ENCODE assay signal across 21 mouse cellular contexts in the genomic region with DNA sequence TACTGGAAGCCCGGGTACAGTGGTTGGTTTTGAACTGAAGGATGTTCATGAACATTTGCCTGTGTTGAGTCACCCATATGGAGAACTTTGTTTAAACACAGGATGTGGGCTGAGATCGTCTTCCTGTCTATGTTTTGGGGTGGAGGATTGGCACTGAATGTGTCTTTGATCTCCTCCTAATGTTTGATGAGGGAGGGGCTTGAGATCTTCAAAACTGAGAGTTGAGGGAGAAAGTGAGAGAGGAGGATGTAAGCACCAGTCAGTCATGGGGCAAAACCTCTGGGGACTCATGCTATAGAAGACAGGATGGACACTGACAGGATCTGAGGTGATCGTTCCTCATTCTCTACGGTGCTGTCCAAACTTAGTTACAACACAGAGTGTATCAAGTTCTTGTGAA. TPM values are rescaled to one million over a fixed set of nuclear protein-coding genes. Genes with fewer than 3 reads are reported as not detected.
DNase-seq lines count a peak whose midpoint lies in the region; ATAC-seq and TF ChIP-seq lines count a peak whose summit lies in the region.
"Had no signal": no experiment of that assay in that cellular context is flagged by ENCODE, and none has a peak within 500 bp of the region (broad histone marks: within the 10 kb centered on the region; RNA-seq: fewer than 3 reads in every experiment).

No protein-coding gene starts in this region.

- 38% methylated on average over 4 of the region's 4 CpGs for WGBS in liver, postnatal 0 days (ENCODE audit: insufficient replicate concordance)
- WGBS in liver, embryonic 12.5 days (ENCODE audit: insufficient replicate concordance): 42% methylated on average over 4 of the region's 4 CpGs
- WGBS in hindbrain, embryonic 12.5 days: 82% methylated on average over 4 of the region's 4 CpGs

- no peak for DNase-seq in liver, postnatal 0 days
- peak; percentile 68 to 79 for DNase-seq in CD8-positive naive resting alpha-beta T cell, adult 2 months (ENCODE audit: low read depth in 2 of 2, low spot score in 2 of 2)
- DNase-seq in thymus, postnatal 0 days (ENCODE audit: low spot score): peak; percentile 93
- no peak for DNase-seq in right cerebral cortex, postnatal 36 days (ENCODE audit: low spot score in 2 of 2)
- no peak for DNase-seq in gastrocnemius, postnatal 36 days
- DNase-seq: cerebellum, adult 8-10 months; heart, postnatal 14 days; kidney, postnatal 10 days; left cerebral cortex, postnatal 4 days had no signal

- ATAC-seq in liver, postnatal 0 days: peak; percentile 23; the same call in 1 of the 2 replicates
- ATAC-seq in liver, embryonic 12.5 days: no peak
- peak; percentile 77 for ATAC-seq in megakaryocyte, adult 5-6 weeks (ENCODE audit: poor library complexity, severe bottlenecking)
- no peak for ATAC-seq in hindbrain, embryonic 12.5 days (ENCODE audit: low FRiP score)

- H3K27ac ChIP-seq in liver, postnatal 0 days (ENCODE audit: low read depth): no peak overlapping the region
- H3K27ac ChIP-seq in liver, embryonic 12.5 days: no peak overlapping the region
- no peak overlapping the region for H3K27ac ChIP-seq in hindbrain, embryonic 12.5 days
- H3K27ac ChIP-seq: liver, embryonic 15.5 days; stomach, embryonic 15.5 days had no signal

- H3K27me3 ChIP-seq in liver, postnatal 0 days (ENCODE audit: insufficient read depth, low read length): no peaks in the 10 kb centered on the region
- H3K27me3 ChIP-seq in liver, embryonic 12.5 days (replicated peaks): no peaks in the 10 kb centered on the region
- H3K27me3 ChIP-seq in hindbrain, embryonic 12.5 days: no peaks in the 10 kb centered on the region
- H3K27me3 ChIP-seq: liver, embryonic 15.5 days; stomach, embryonic 15.5 days had no signal

- no peak overlapping the region for H3K4me3 ChIP-seq in liver, postnatal 0 days (ENCODE audit: low read depth, low read length)
- H3K4me3 ChIP-seq in liver, embryonic 12.5 days: no peak overlapping the region
- no peak overlapping the region for H3K4me3 ChIP-seq in hindbrain, embryonic 12.5 days
- H3K4me3 ChIP-seq: erythroblast, embryonic 14.5 days; liver, embryonic 15.5 days; stomach, embryonic 15.5 days had no signal

- 0 out of 2 replicates have a peak, but pooled peaks cover 2% of the 10 kb centered on the region for H3K4me1 ChIP-seq in liver, postnatal 0 days (ENCODE audit: insufficient read depth)
- H3K4me1 ChIP-seq in liver, embryonic 12.5 days: no peaks in the 10 kb centered on the region
- H3K4me1 ChIP-seq in hindbrain, embryonic 12.5 days: no peaks in the 10 kb centered on the region
- H3K4me1 ChIP-seq: liver, embryonic 15.5 days; stomach, embryonic 15.5 days had no signal

- H3K9ac ChIP-seq in liver, postnatal 0 days (replicated peaks): no peak overlapping the region
- no peak overlapping the region for H3K9ac ChIP-seq in liver, embryonic 12.5 days
- H3K9ac ChIP-seq in hindbrain, embryonic 12.5 days: no peak overlapping the region
- H3K9ac ChIP-seq: liver, embryonic 15.5 days; stomach, embryonic 15.5 days had no signal

- no peaks in the 10 kb centered on the region for H3K9me3 ChIP-seq in liver, postnatal 0 days (ENCODE audit: low read length)
- no peaks in the 10 kb centered on the region for H3K9me3 ChIP-seq in liver, embryonic 12.5 days (replicated peaks)
- no peaks in the 10 kb centered on the region for H3K9me3 ChIP-seq in hindbrain, embryonic 12.5 days (replicated peaks)
- H3K9me3 ChIP-seq: liver, embryonic 15.5 days; stomach, embryonic 15.5 days had no signal

- TF ChIP-seq EP300 in liver, postnatal 0 days (IDR thresholded peaks at IDR 0.05; ENCODE audit: low read depth): no peak

- H3K36me3 ChIP-seq in liver, postnatal 0 days (replicated peaks; ENCODE audit: insufficient read depth, low read length): no peaks in the 10 kb centered on the region
- no peaks in the 10 kb centered on the region for H3K36me3 ChIP-seq in liver, embryonic 12.5 days
- H3K36me3 ChIP-seq in hindbrain, embryonic 12.5 days: no peaks in the 10 kb centered on the region
- H3K36me3 ChIP-seq: liver, embryonic 15.5 days; stomach, embryonic 15.5 days had no signal

- TF ChIP-seq CTCF in liver, postnatal 0 days (IDR thresholded peaks at IDR 0.05; ENCODE audit: low read depth): no peak

- intact Hi-C loops in gastrocnemius, postnatal 36 days (cut with DNase I): loop anchor here (5.0 kb wide), 1 partner anchor 457 kb away; no protein-coding TSS in a partner anchor

- H3K4me2 ChIP-seq in liver, postnatal 0 days (ENCODE audit: low read depth, low read length): no peak overlapping the region
- H3K4me2 ChIP-seq in liver, embryonic 12.5 days: no peak overlapping the region
- no peak overlapping the region for H3K4me2 ChIP-seq in hindbrain, embryonic 12.5 days (replicated peaks)
- H3K4me2 ChIP-seq: liver, embryonic 15.5 days; stomach, embryonic 15.5 days had no signal

RNA-seq across cellular contexts. Expression of a gene that starts 32.6 kb away (rescaled TPM):
- polyA plus RNA-seq in liver, postnatal 0 days (2015; fragmentation: Nextera tagmentation; extraction: Ambion mirVana): 7.6 and 7.7 TPM in 2 replicates
- 4.6 and 4.9 TPM in 2 replicates for polyA plus RNA-seq in liver, embryonic 12.5 days (2016; fragmentation: Nextera tagmentation; extraction: Ambion mirVana)
- 10.6 and 14.0 TPM in 2 replicates for total RNA-seq in megakaryocyte, adult 5-6 weeks (2015)
- 20.3 and 20.7 TPM in 2 replicates for total RNA-seq in megakaryocyte, adult 5-6 weeks (2017)
- polyA plus RNA-seq in thymus, postnatal 0 days (2015; fragmentation: Nextera tagmentation; extraction: Ambion mirVana): 60.8 and 65.8 TPM in 2 replicates
- polyA plus RNA-seq in hindbrain, embryonic 12.5 days (2016; fragmentation: Nextera tagmentation; extraction: Ambion mirVana): 0.43 and 0.48 TPM in 2 replicates
- total RNA-seq in gastrocnemius, postnatal 36 days (2021): under 1 TPM; 0.17 to 0.20 TPM

RNA-seq across cellular contexts. Expression of a gene that starts 43.6 kb away (rescaled TPM):
- polyA plus RNA-seq in liver, postnatal 0 days (2015; fragmentation: Nextera tagmentation; extraction: Ambion mirVana): not detected in 2 replicates
- polyA plus RNA-seq in liver, embryonic 12.5 days (2016; fragmentation: Nextera tagmentation; extraction: Ambion mirVana): not detected in 2 replicates
- total RNA-seq in megakaryocyte, adult 5-6 weeks (2015): not detected in 2 replicates
- total RNA-seq in megakaryocyte, adult 5-6 weeks (2017): not detected in 2 replicates
- polyA plus RNA-seq in thymus, postnatal 0 days (2015; fragmentation: Nextera tagmentation; extraction: Ambion mirVana): 0.08 and 0.12 TPM in 2 replicates
- polyA plus RNA-seq in hindbrain, embryonic 12.5 days (2016; fragmentation: Nextera tagmentation; extraction: Ambion mirVana): not detected in 2 replicates
- not detected for total RNA-seq in gastrocnemius, postnatal 36 days (2021)
- total RNA-seq: heart, adult 18-20 months; heart, postnatal 14 days; layer of hippocampus, postnatal 14 days; left cerebral cortex, postnatal 4 days; megakaryocyte-erythroid progenitor cell, adult 5-6 weeks had no signal
- polyA plus RNA-seq: brain, embryonic 14.5 days; C2C12; erythroblast, embryonic 14.5 days; intestine, embryonic 14.5 days; liver, embryonic 15.5 days; stomach, embryonic 15.5 days had no signal

Comparison
In these comparisons a context has a peak if more than half of its experiments do, and no peak if none do; other contexts are left out.
1. ATAC-seq: peak in liver, postnatal 0 days (single experiment) and megakaryocyte, adult 5-6 weeks (single experiment); none in liver, embryonic 12.5 days (single experiment) and hindbrain, embryonic 12.5 days (single experiment).
2. DNase-seq: peak in CD8-positive naive resting alpha-beta T cell, adult 2 months (2 of 2) and thymus, postnatal 0 days (single experiment); none in liver, postnatal 0 days (single experiment), right cerebral cortex, postnatal 36 days (0 of 2) and gastrocnemius, postnatal 36 days (0 of 2).